Mouse (Mus musculus): ENCODE data around the gene Pfn3. TPM values are rescaled to one million over a fixed set of nuclear protein-coding genes. Genes with fewer than 3 reads are reported as not detected.

Gene Pfn3
- polyA plus RNA-seq, 1 experiment: not detected

GRCm38 (mm10) chr13:55418004-55418403 lies 3.0 kb upstream of the Pfn3 start:
- Histone ChIP-seq H3K27me3 (ENCODE audit: control insufficient read depth) (peaks cover 79% of the 10 kb centered on the region), H3K9me3 (ENCODE audit: control insufficient read depth, low read length) (no peaks in the 10 kb centered on the region; the same call in 1 of the 2 replicates), H3K36me3 (ENCODE audit: control insufficient read depth) (peaks cover 3% of the 10 kb centered on the region; the same call in 1 of the 2 replicates), H3K4me3 (replicated peaks) (no peak overlapping the region), H3K4me1 (ENCODE audit: control insufficient read depth) (peaks cover 13% of the 10 kb centered on the region)
- no peak for TF ChIP-seq TAL1 (IDR thresholded peaks at IDR 0.05; ENCODE audit: low read length)

- H3K4me3 ChIP-seq (replicated peaks): no peak overlapping the region
- H3K36me3 ChIP-seq (ENCODE audit: control insufficient read depth): no peaks in the 10 kb centered on the region
- H3K9me3 ChIP-seq (ENCODE audit: control insufficient read depth, low read length): no peaks in the 10 kb centered on the region; the same call in 1 of the 2 replicates
- peaks cover 14% of the 10 kb centered on the region for H3K4me1 ChIP-seq (ENCODE audit: control insufficient read depth)
- no peak for TF ChIP-seq GATA1 (IDR thresholded peaks at IDR 0.05; ENCODE audit: low read length)
- TF ChIP-seq TAL1 (IDR thresholded peaks at IDR 0.05; ENCODE audit: low read length): no peak
- peaks cover 55% of the 10 kb centered on the region for H3K27me3 ChIP-seq (ENCODE audit: control insufficient read depth)
Observed at GRCm38 (mm10) chr13:55413333-55413732, 1.7 kb downstream of the Pfn3 start.

GRCm38 (mm10) chr13:55412643-55413307 lies 2.3 kb downstream of the Pfn3 start:
- Histone ChIP-seq H3K9me3 (ENCODE audit: control insufficient read depth, low read length) (no peaks in the 10 kb centered on the region; the same call in 1 of the 2 replicates), H3K36me3 (ENCODE audit: control insufficient read depth) (no peaks in the 10 kb centered on the region), H3K4me1 (ENCODE audit: control insufficient read depth) (peaks cover 9% of the 10 kb centered on the region), H3K27me3 (ENCODE audit: control insufficient read depth) (peaks cover 55% of the 10 kb centered on the region), H3K4me3 (replicated peaks) (no peak overlapping the region)
- no peak for TF ChIP-seq TAL1 (IDR thresholded peaks at IDR 0.05; ENCODE audit: low read length)
- no peak for TF ChIP-seq GATA1 (IDR thresholded peaks at IDR 0.05; ENCODE audit: low read length)

- Histone ChIP-seq H3K4me1 (ENCODE audit: control insufficient read depth) (peaks cover 9% of the 10 kb centered on the region), H3K9me3 (ENCODE audit: control insufficient read depth, low read length) (no peaks in the 10 kb centered on the region; the same call in 1 of the 2 replicates), H3K36me3 (ENCODE audit: control insufficient read depth) (no peaks in the 10 kb centered on the region), H3K27me3 (ENCODE audit: control insufficient read depth) (peaks cover 56% of the 10 kb centered on the region), H3K4me3 (replicated peaks) (no peak overlapping the region)
- no peak for TF ChIP-seq GATA1 (IDR thresholded peaks at IDR 0.05; ENCODE audit: low read length)
- TF ChIP-seq TAL1 (IDR thresholded peaks at IDR 0.05; ENCODE audit: low read length): no peak
Observed at GRCm38 (mm10) chr13:55411826-55412225, 3.2 kb downstream of the Pfn3 start.

GRCm38 (mm10) chr13:55408546-55409120 lies 6.4 kb downstream of the Pfn3 start:
- peaks cover 71% of the 10 kb centered on the region for H3K27me3 ChIP-seq (ENCODE audit: control insufficient read depth)
- H3K36me3 ChIP-seq (ENCODE audit: control insufficient read depth): no peaks in the 10 kb centered on the region
- no peak for TF ChIP-seq GATA1 (IDR thresholded peaks at IDR 0.05; ENCODE audit: low read length)
- no peak for TF ChIP-seq TAL1 (IDR thresholded peaks at IDR 0.05; ENCODE audit: low read length)

GRCm38 (mm10) chr13:55407341-55407740 lies 7.7 kb downstream of the Pfn3 start:
- Histone ChIP-seq H3K27me3 (ENCODE audit: control insufficient read depth) (peaks cover 75% of the 10 kb centered on the region), H3K36me3 (ENCODE audit: control insufficient read depth) (no peaks in the 10 kb centered on the region), H3K4me1 (ENCODE audit: control insufficient read depth) (no peaks in the 10 kb centered on the region), H3K9me3 (ENCODE audit: control insufficient read depth, low read length) (no peaks in the 10 kb centered on the region), H3K4me3 (replicated peaks) (no peak overlapping the region)
- TF ChIP-seq GATA1 (IDR thresholded peaks at IDR 0.05; ENCODE audit: low read length): no peak
- no peak for TF ChIP-seq TAL1 (IDR thresholded peaks at IDR 0.05; ENCODE audit: low read length)

More at GRCm38 (mm10) chr13:55408546-55409120, 6.4 kb downstream of the Pfn3 start:
- H3K4me3 ChIP-seq (replicated peaks): no peak overlapping the region
- H3K9me3 ChIP-seq (ENCODE audit: control insufficient read depth, low read length): no peaks in the 10 kb centered on the region
- peaks cover 5% of the 10 kb centered on the region for H3K4me1 ChIP-seq (ENCODE audit: control insufficient read depth)

- no peak overlapping the region for H3K4me3 ChIP-seq (replicated peaks)
- no peaks in the 10 kb centered on the region for H3K36me3 ChIP-seq (ENCODE audit: control insufficient read depth)
- no peaks in the 10 kb centered on the region for H3K4me1 ChIP-seq (ENCODE audit: control insufficient read depth)
- no peaks in the 10 kb centered on the region for H3K9me3 ChIP-seq (ENCODE audit: control insufficient read depth, low read length)
- no peak for TF ChIP-seq GATA1 (IDR thresholded peaks at IDR 0.05; ENCODE audit: low read length)
- no peak for TF ChIP-seq TAL1 (IDR thresholded peaks at IDR 0.05; ENCODE audit: low read length)
- peaks cover 73% of the 10 kb centered on the region for H3K27me3 ChIP-seq (ENCODE audit: control insufficient read depth)
Observed at GRCm38 (mm10) chr13:55405783-55406390, 9.1 kb downstream of the Pfn3 start.

- no peaks in the 10 kb centered on the region for H3K9me3 ChIP-seq (ENCODE audit: control insufficient read depth, low read length)
- no peak overlapping the region for H3K4me3 ChIP-seq (replicated peaks)
- no peaks in the 10 kb centered on the region for H3K4me1 ChIP-seq (ENCODE audit: control insufficient read depth)
- H3K36me3 ChIP-seq (ENCODE audit: control insufficient read depth): no peaks in the 10 kb centered on the region
- TF ChIP-seq GATA1 (IDR thresholded peaks at IDR 0.05; ENCODE audit: low read length) (no peak), TAL1 (IDR thresholded peaks at IDR 0.05; ENCODE audit: low read length) (peak; percentile 31; the same call in 1 of the 3 replicates)
- H3K27me3 ChIP-seq (ENCODE audit: control insufficient read depth): peaks cover 81% of the 10 kb centered on the region
Observed at GRCm38 (mm10) chr13:55404853-55405782, 9.9 kb downstream of the Pfn3 start.
